14 mouse cellular contexts compared by ENCODE assay signal in genomic region chr6:99330169-99330568, GRCm38 (mm10).
"Had no signal": no experiment of that assay in that cellular context is flagged by ENCODE, and none has a peak within 500 bp of the region (broad histone marks: within the 10 kb centered on the region; RNA-seq: fewer than 3 reads in every experiment).

No protein-coding gene starts in this region.

- DNase-seq: lung, adult 18-20 months; lung, embryonic 14.5 days; lung, postnatal 10 days; lung, postnatal 4 days; midbrain, embryonic 14.5 days; right cerebral cortex, postnatal 14 days; thymus, adult 18-20 months; thymus, postnatal 14 days; thymus, postnatal 36 days had no signal

- ATAC-seq: midbrain, embryonic 16.5 days had no signal

- H3K27me3 ChIP-seq: midbrain, embryonic 12.5 days; neural tube, embryonic 13.5 days; neural tube, embryonic 15.5 days had no signal

- H3K36me3 ChIP-seq: midbrain, embryonic 10.5 days; midbrain, embryonic 12.5 days; neural tube, embryonic 13.5 days; neural tube, embryonic 15.5 days had no signal
